Mouse (Mus musculus): Measurements from ENCODE around the gene D6Ertd527e. TPM values are rescaled to one million over a fixed set of nuclear protein-coding genes. Genes with fewer than 3 reads are reported as not detected.

Gene D6Ertd527e
- total and polyA plus RNA-seq, 2 experiments from 2014 or later = 0.10 to 0.42 TPM

DNA sequence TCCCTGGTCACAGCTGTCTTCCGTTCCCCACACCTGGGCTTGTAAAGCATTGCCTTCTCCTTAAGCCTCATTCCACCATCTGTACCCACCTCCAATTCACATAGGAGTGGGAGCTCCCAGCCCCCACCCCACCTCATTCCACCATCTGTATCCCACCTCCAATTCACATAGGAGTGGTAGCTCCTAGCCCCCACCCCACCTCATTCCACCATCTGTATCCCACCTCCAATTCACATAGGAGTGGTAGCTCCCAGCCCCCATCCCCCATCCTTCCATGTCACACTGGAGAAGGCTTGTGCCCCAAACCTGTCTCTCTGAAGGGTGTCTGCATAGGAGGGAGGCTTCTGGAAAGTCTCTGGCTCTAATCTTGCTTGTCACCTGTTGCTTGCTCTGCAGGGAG lies 1.2 kb upstream of the D6Ertd527e start:
- H3K36me3 ChIP-seq (ENCODE audit: insufficient read depth, low read length) = no peaks in the 10 kb centered on the region
- 94% methylated on average over 1 of the region's 1 CpGs for WGBS
- DNase-seq (ENCODE audit: low spot score) (no peak), ATAC-seq (no peak)
- H3K4me2 ChIP-seq (ENCODE audit: low read depth, low read length) = no peak overlapping the region
- no peak for TF ChIP-seq CTCF (IDR thresholded peaks at IDR 0.05; ENCODE audit: low read depth)
- no peak overlapping the region for H3K9ac ChIP-seq (replicated peaks; ENCODE audit: low read length)
- H3K4me3 ChIP-seq (ENCODE audit: low read length) = no peak overlapping the region
- 0 out of 2 replicates have a peak, but pooled peaks cover 10% of the 10 kb centered on the region for H3K4me1 ChIP-seq (ENCODE audit: insufficient read depth, low read length)
- no peaks in the 10 kb centered on the region for H3K27me3 ChIP-seq (ENCODE audit: insufficient read depth, low read length)
- no peaks in the 10 kb centered on the region for H3K9me3 ChIP-seq (ENCODE audit: low read length)
- H3K27ac ChIP-seq = no peak overlapping the region

DNA sequence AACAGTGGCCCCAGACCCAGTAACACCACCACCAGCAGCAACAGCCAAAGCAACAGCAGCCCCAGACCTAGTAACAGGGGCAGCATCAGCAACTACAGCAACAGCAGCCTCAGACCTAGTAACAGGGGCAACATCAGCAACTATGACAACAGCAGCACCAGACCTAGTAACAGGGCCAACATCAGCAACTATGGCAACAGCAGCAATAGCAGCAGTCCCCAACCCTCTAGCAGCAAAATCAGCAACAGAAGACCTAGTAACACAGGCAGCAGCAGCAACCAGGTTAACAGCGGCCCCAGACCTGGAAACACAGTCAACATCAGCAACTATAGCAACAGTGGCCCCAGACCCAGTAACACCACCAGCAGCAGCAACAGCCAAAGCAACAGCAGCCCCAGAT lies 6.9 kb downstream of the D6Ertd527e start:
- H3K4me3 ChIP-seq (ENCODE audit: low read length) = no peak overlapping the region
- peak; percentile 68 for ATAC-seq
- no peaks in the 10 kb centered on the region for H3K27me3 ChIP-seq (ENCODE audit: insufficient read depth, low read length)
- no peak overlapping the region for H3K4me2 ChIP-seq (ENCODE audit: low read depth, low read length)
- DNase-seq (ENCODE audit: low spot score) = peak; percentile 14
- H3K9ac ChIP-seq (replicated peaks; ENCODE audit: low read length) = no peak overlapping the region
- H3K9me3 ChIP-seq (ENCODE audit: low read length) = no peaks in the 10 kb centered on the region
- no peaks in the 10 kb centered on the region for H3K4me1 ChIP-seq (ENCODE audit: insufficient read depth, low read length)
- no peak for TF ChIP-seq CTCF (IDR thresholded peaks at IDR 0.05; ENCODE audit: low read depth)
- no peak overlapping the region; the same call in 1 of the 2 replicates for H3K27ac ChIP-seq
- 90% methylated on average over 1 of the region's 1 CpGs for WGBS
- H3K36me3 ChIP-seq (ENCODE audit: insufficient read depth, low read length) = no peaks in the 10 kb centered on the region

DNA sequence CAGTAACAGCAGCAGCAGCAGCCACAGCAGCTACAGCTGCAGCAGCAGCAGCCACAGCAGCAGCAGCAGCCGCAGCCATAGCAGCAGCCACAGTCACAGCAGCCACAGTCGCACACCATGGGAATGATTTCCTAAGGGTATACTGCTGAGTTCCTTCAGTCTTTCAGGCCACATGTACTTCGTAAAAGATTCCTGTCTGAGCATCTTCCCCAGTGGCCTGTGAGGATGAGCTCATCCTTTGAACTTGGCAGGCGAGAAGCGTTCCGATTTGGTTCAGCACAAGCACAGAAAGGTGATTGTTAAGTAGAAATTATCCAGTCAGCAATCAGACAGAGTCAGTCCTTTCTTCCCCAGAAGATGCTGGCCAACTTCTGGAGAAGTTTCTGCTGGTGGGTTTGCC lies 7.6 kb downstream of the D6Ertd527e start:
- H3K4me2 ChIP-seq (ENCODE audit: low read depth, low read length) = no peak overlapping the region
- no peak overlapping the region for H3K27ac ChIP-seq
- H3K4me3 ChIP-seq (ENCODE audit: low read length) = no peak overlapping the region
- H3K4me1 ChIP-seq (ENCODE audit: insufficient read depth, low read length) = no peaks in the 10 kb centered on the region
- ATAC-seq = peak; percentile 62; the same call in 1 of the 2 replicates
- TF ChIP-seq CTCF (IDR thresholded peaks at IDR 0.05; ENCODE audit: low read depth) = no peak
- 64% methylated on average over 6 of the region's 6 CpGs for WGBS
- no peaks in the 10 kb centered on the region for H3K9me3 ChIP-seq (ENCODE audit: low read length)
- H3K36me3 ChIP-seq (ENCODE audit: insufficient read depth, low read length) = no peaks in the 10 kb centered on the region
- peak; percentile 24 for DNase-seq (ENCODE audit: low spot score)
- H3K27me3 ChIP-seq (ENCODE audit: insufficient read depth, low read length) = no peaks in the 10 kb centered on the region
- H3K9ac ChIP-seq (replicated peaks; ENCODE audit: low read length) = no peak overlapping the region

DNA sequence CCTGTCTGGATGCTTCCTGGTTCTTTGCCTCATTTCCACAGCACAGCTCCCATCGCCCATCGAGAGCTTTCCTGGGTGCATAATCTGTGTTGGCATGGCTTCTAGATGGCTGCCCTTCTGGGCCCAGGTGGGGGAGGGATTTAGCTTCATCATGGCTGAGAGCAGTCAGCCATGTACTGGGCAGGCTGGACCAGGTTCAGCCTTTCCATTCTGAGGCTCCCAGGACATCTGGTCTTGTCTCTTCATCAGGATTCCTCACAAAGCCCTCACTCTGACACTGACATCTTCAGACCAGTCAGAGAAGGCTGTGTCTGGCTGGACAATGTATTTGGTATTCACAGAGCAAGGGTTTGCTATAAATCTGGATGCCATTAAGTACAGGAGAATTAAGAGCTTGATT lies 11.4 kb downstream of the D6Ertd527e start:
- ATAC-seq = peak; percentile 63
- 60% methylated on average over 2 of the region's 2 CpGs for WGBS
- no peak overlapping the region for H3K4me2 ChIP-seq (ENCODE audit: low read depth, low read length)
- peak; percentile 57 for DNase-seq (ENCODE audit: low spot score)
- no peaks in the 10 kb centered on the region for H3K27me3 ChIP-seq (ENCODE audit: insufficient read depth, low read length)
- H3K9ac ChIP-seq (replicated peaks; ENCODE audit: low read length) = no peak overlapping the region
- TF ChIP-seq CTCF (IDR thresholded peaks at IDR 0.05; ENCODE audit: low read depth) = no peak
- no peak overlapping the region for H3K4me3 ChIP-seq (ENCODE audit: low read length)
- no peaks in the 10 kb centered on the region for H3K4me1 ChIP-seq (ENCODE audit: insufficient read depth, low read length)
- H3K36me3 ChIP-seq (ENCODE audit: insufficient read depth, low read length) = no peaks in the 10 kb centered on the region
- H3K27ac ChIP-seq = no peak overlapping the region
- H3K9me3 ChIP-seq (ENCODE audit: low read length) = no peaks in the 10 kb centered on the region

DNA sequence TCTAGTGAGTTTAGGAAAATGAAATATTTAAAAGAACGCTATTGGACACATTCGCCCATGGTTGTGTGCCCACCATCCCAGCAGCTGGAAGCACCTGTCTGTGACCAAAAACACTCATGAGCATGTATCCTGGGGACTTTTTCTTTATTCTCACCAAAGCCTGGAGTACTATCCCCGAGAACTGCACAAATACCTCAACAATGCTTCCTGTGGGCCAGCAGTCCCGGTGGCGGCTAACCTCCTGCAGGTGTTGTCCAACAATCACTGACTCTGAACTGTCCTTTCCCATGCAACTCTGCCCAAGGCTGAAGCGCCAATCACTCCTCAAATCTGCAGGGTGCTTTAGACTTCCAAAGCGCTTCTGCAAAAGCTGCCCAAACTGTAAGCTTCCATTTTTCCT lies 12.1 kb downstream of the D6Ertd527e start:
- Histone ChIP-seq H3K36me3 (ENCODE audit: insufficient read depth, low read length) (no peaks in the 10 kb centered on the region), H3K4me2 (ENCODE audit: low read depth, low read length) (no peak overlapping the region), H3K4me3 (ENCODE audit: low read length) (no peak overlapping the region), H3K27ac (no peak overlapping the region), H3K27me3 (ENCODE audit: insufficient read depth, low read length) (no peaks in the 10 kb centered on the region), H3K9me3 (ENCODE audit: low read length) (no peaks in the 10 kb centered on the region), H3K9ac (replicated peaks; ENCODE audit: low read length) (no peak overlapping the region), H3K4me1 (ENCODE audit: insufficient read depth, low read length) (no peaks in the 10 kb centered on the region)
- 80% methylated on average over 7 of the region's 7 CpGs for WGBS
- DNase-seq (ENCODE audit: low spot score) (no peak), ATAC-seq (no peak)
- no peak for TF ChIP-seq CTCF (IDR thresholded peaks at IDR 0.05; ENCODE audit: low read depth)

DNA sequence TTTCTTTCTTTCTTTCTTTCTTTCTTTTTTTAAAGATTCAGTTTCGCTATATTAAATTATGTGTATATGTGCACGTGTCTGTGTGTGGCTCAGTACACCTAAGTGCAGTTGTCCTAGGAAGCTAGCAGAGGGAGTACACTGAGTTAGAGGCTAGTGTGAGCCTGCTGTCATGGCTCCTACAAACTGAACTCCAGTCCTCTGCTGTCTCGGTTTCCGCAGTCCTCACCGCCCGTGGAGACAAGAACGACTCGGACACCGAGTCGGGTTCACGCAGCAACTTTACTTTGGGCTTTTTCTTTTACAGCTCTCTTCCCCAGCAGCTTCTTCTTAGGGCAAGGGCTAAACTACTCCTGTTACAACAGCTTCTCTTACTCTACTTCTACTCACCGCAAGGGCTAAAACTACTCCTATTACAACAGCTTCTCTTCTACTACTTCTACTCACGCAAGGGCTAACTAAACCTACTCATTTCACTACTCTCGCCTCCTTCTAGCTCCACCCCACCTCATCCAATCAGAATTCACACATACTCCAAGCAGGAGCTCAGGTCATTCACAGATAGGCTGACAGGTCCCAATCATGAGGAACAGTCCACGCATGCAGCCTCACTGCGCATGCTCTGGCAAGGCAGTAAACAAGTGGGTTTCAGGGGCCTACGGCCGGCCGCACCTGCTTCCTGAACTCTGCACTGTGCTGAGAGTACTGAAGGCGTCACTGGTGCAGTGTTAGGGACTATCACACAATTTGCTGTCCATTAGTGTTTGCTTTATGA lies 14.7 kb downstream of the D6Ertd527e start:
- Histone ChIP-seq H3K4me3 (ENCODE audit: low read length) (no peak overlapping the region), H3K36me3 (ENCODE audit: insufficient read depth, low read length) (no peaks in the 10 kb centered on the region), H3K9ac (replicated peaks; ENCODE audit: low read length) (no peak overlapping the region), H3K4me2 (ENCODE audit: low read depth, low read length) (no peak overlapping the region), H3K27ac (no peak overlapping the region), H3K27me3 (ENCODE audit: insufficient read depth, low read length) (no peaks in the 10 kb centered on the region), H3K9me3 (ENCODE audit: low read length) (no peaks in the 10 kb centered on the region), H3K4me1 (ENCODE audit: insufficient read depth, low read length) (no peaks in the 10 kb centered on the region)
- DNase-seq (ENCODE audit: low spot score) = no peak
- 93% methylated on average over 20 of the region's 20 CpGs for WGBS
- TF ChIP-seq CTCF (IDR thresholded peaks at IDR 0.05; ENCODE audit: low read depth) = no peak
- no peak for ATAC-seq

DNA sequence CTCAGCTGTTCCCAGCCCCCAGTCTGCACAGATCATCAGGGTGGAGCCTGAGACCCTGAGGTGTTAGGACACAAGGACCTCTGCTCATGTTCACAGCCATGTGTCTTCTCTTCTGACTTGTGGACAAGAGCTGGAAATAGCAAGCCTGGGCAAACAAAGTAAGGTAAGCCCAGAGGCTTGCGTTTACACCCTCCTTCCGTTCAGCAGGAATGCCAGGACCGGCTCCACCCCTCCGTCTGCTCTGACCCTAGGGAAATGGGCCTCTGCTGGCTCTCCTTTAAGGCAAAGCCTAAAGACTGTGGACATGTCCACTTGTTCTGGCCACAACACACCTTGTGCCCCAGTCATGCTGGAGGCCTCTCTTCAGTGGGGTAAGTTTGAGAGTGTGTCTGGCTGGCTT lies 15.4 kb downstream of the D6Ertd527e start:
- no peak for TF ChIP-seq CTCF (IDR thresholded peaks at IDR 0.05; ENCODE audit: low read depth)
- no peaks in the 10 kb centered on the region for H3K4me1 ChIP-seq (ENCODE audit: insufficient read depth, low read length)

More for the DNA sequence above, 15.4 kb downstream of the D6Ertd527e start:
- WGBS = 76% methylated on average over 4 of the region's 4 CpGs
- H3K9ac ChIP-seq (replicated peaks; ENCODE audit: low read length) = no peak overlapping the region
- no peaks in the 10 kb centered on the region for H3K9me3 ChIP-seq (ENCODE audit: low read length)
- H3K27me3 ChIP-seq (ENCODE audit: insufficient read depth, low read length) = no peaks in the 10 kb centered on the region
- DNase-seq (ENCODE audit: low spot score) (no peak), ATAC-seq (no peak)
- no peak overlapping the region for H3K4me3 ChIP-seq (ENCODE audit: low read length)
- H3K36me3 ChIP-seq (ENCODE audit: insufficient read depth, low read length) = no peaks in the 10 kb centered on the region
- no peak overlapping the region for H3K4me2 ChIP-seq (ENCODE audit: low read depth, low read length)
- H3K27ac ChIP-seq = no peak overlapping the region
